Mouse (Mus musculus): ENCODE measurements around the gene Cdh23.

Gene Cdh23

GRCm38 (mm10) chr10:60290026-60290738 lies 406.1 kb downstream of the Cdh23 start:
- in situ Hi-C loops (cut with MboI; ENCODE audit: low pct_unique_long_range_greater_than_20kb in 1 of 2, low sequenced_read_pairs in 2 of 2, unreplicated experiment in 1 of 2): no loop called here

- in situ Hi-C loops (cut with MboI; ENCODE audit: low pct_unique_long_range_greater_than_20kb in 1 of 2, low sequenced_read_pairs in 2 of 2, unreplicated experiment in 1 of 2): no loop called here
Observed at GRCm38 (mm10) chr10:60289216-60289615, 407.1 kb downstream of the Cdh23 start.

GRCm38 (mm10) chr10:60287726-60288125 lies 408.6 kb downstream of the Cdh23 start:
- in situ Hi-C loops (cut with MboI; ENCODE audit: low pct_unique_long_range_greater_than_20kb in 1 of 2, low sequenced_read_pairs in 2 of 2, unreplicated experiment in 1 of 2): no loop called here

GRCm38 (mm10) chr10:60287161-60287560 lies 409.1 kb downstream of the Cdh23 start:
- in situ Hi-C loops (cut with MboI; ENCODE audit: low pct_unique_long_range_greater_than_20kb in 1 of 2, low sequenced_read_pairs in 2 of 2, unreplicated experiment in 1 of 2): no loop called here

- in situ Hi-C loops (cut with MboI; ENCODE audit: low pct_unique_long_range_greater_than_20kb in 1 of 2, low sequenced_read_pairs in 2 of 2, unreplicated experiment in 1 of 2): no loop called here
Observed at GRCm38 (mm10) chr10:60286546-60286945, 409.7 kb downstream of the Cdh23 start.

- in situ Hi-C loops (cut with MboI; ENCODE audit: low pct_unique_long_range_greater_than_20kb in 1 of 2, low sequenced_read_pairs in 2 of 2, unreplicated experiment in 1 of 2): no loop called here
Observed at GRCm38 (mm10) chr10:60285676-60286372, 410.5 kb downstream of the Cdh23 start.

GRCm38 (mm10) chr10:60285183-60285582 lies 411.1 kb downstream of the Cdh23 start:
- in situ Hi-C loops (cut with MboI; ENCODE audit: low pct_unique_long_range_greater_than_20kb in 1 of 2, low sequenced_read_pairs in 2 of 2, unreplicated experiment in 1 of 2): no loop called here

GRCm38 (mm10) chr10:60284676-60285111 lies 411.6 kb downstream of the Cdh23 start:
- in situ Hi-C loops (cut with MboI; ENCODE audit: low pct_unique_long_range_greater_than_20kb in 1 of 2, low sequenced_read_pairs in 2 of 2, unreplicated experiment in 1 of 2): no loop called here

- in situ Hi-C loops (cut with MboI; ENCODE audit: low pct_unique_long_range_greater_than_20kb in 1 of 2, low sequenced_read_pairs in 2 of 2, unreplicated experiment in 1 of 2): no loop called here
Observed at GRCm38 (mm10) chr10:60284248-60284647, 412.0 kb downstream of the Cdh23 start.

GRCm38 (mm10) chr10:60282116-60283014 lies 413.9 kb downstream of the Cdh23 start:
- in situ Hi-C loops (cut with MboI; ENCODE audit: low pct_unique_long_range_greater_than_20kb in 1 of 2, low sequenced_read_pairs in 2 of 2, unreplicated experiment in 1 of 2): no loop called here

GRCm38 (mm10) chr10:60281571-60282050 lies 414.7 kb downstream of the Cdh23 start:
- in situ Hi-C loops (cut with MboI; ENCODE audit: low pct_unique_long_range_greater_than_20kb in 1 of 2, low sequenced_read_pairs in 2 of 2, unreplicated experiment in 1 of 2): no loop called here

- in situ Hi-C loops (cut with MboI; ENCODE audit: low pct_unique_long_range_greater_than_20kb in 1 of 2, low sequenced_read_pairs in 2 of 2, unreplicated experiment in 1 of 2): no loop called here
Observed at GRCm38 (mm10) chr10:60280353-60280752, 415.9 kb downstream of the Cdh23 start.

- in situ Hi-C loops (cut with MboI; ENCODE audit: low pct_unique_long_range_greater_than_20kb in 1 of 2, low sequenced_read_pairs in 2 of 2, unreplicated experiment in 1 of 2): no loop called here
Observed at GRCm38 (mm10) chr10:60279941-60280301, 416.4 kb downstream of the Cdh23 start.

- in situ Hi-C loops (cut with MboI; ENCODE audit: low pct_unique_long_range_greater_than_20kb in 1 of 2, low sequenced_read_pairs in 2 of 2, unreplicated experiment in 1 of 2): no loop called here
Observed at GRCm38 (mm10) chr10:60279290-60279940, 416.9 kb downstream of the Cdh23 start.

- in situ Hi-C loops (cut with MboI; ENCODE audit: low pct_unique_long_range_greater_than_20kb in 1 of 2, low sequenced_read_pairs in 2 of 2, unreplicated experiment in 1 of 2): no loop called here
Observed at GRCm38 (mm10) chr10:60278786-60279185, 417.5 kb downstream of the Cdh23 start.

- in situ Hi-C loops (cut with MboI; ENCODE audit: low pct_unique_long_range_greater_than_20kb in 1 of 2, low sequenced_read_pairs in 2 of 2, unreplicated experiment in 1 of 2): no loop called here
Observed at GRCm38 (mm10) chr10:60278006-60278399, 418.3 kb downstream of the Cdh23 start.

GRCm38 (mm10) chr10:60277207-60278005 lies 418.9 kb downstream of the Cdh23 start, which contains the start of gene Psap:
Gene Psap (plus strand): TSS chr10:60277627.
- in situ Hi-C loops (cut with MboI; ENCODE audit: low pct_unique_long_range_greater_than_20kb in 1 of 2, low sequenced_read_pairs in 2 of 2, unreplicated experiment in 1 of 2): no loop called here

GRCm38 (mm10) chr10:60273382-60273781 lies 422.9 kb downstream of the Cdh23 start:
- in situ Hi-C loops (cut with MboI; ENCODE audit: low pct_unique_long_range_greater_than_20kb in 1 of 2, low sequenced_read_pairs in 2 of 2, unreplicated experiment in 1 of 2): no loop called here

Measured in mouse embryonic stem cell (cell line).